Mouse (Mus musculus) hindbrain, embryonic 11.5 days (tissue): ENCODE data around the gene Chmp5. TPM values are rescaled to one million over a fixed set of nuclear protein-coding genes. Genes with fewer than 3 reads are reported as not detected.

Experiments used
- ATAC-seq: fragments of 200-750 bp; cut with Nextera tagmentation; 2 replicates; pipeline ENCODE4 v1.8.0; 2017; ENCODE audit warnings: mild to moderate bottlenecking, moderate TSS enrichment, moderate library complexity; ENCODE audit not compliant: low FRiP score
- DNase-seq: peaks from one replicate; pipeline ENCODE4 v3.0.0-alpha.2; 2015; ENCODE audit warnings: low spot score
- H3K27ac ChIP-seq: fragments of 300-500 bp; sonication (generic); 2 replicates; pipeline ENCODE4 v1.5.1; 2014; ENCODE audit warnings: mild to moderate bottlenecking, low read depth, low read length
- H3K27me3 ChIP-seq: fragments of 300-500 bp; sonication (generic); 2 replicates; pipeline ENCODE4 v1.6.1; 2014; ENCODE audit warnings: mild to moderate bottlenecking, low read length, moderate library complexity, mixed read lengths; ENCODE audit not compliant: control insufficient read depth, insufficient read depth
- H3K36me3 ChIP-seq: fragments of 300-500 bp; sonication (generic); 2 replicates; pipeline ENCODE4 v1.6.1; 2014; ENCODE audit warnings: mild to moderate bottlenecking, low read length, moderate library complexity, mixed read lengths; ENCODE audit not compliant: control insufficient read depth, insufficient read depth
- H3K4me1 ChIP-seq: fragments of 300-500 bp; sonication (generic); replicated peaks from 2 replicates; pipeline ENCODE4 v1.6.1; 2014; ENCODE audit warnings: low read length, mixed read lengths; ENCODE audit not compliant: control insufficient read depth, insufficient read depth
- H3K4me2 ChIP-seq: fragments of 300-500 bp; sonication (generic); replicated peaks from 2 replicates; pipeline ENCODE4 v1.6.1; 2014; ENCODE audit warnings: mild to moderate bottlenecking, low read depth, low read length
- H3K4me3 ChIP-seq: fragments of 300-500 bp; sonication (generic); 2 replicates; pipeline ENCODE4 v1.5.1; 2014; ENCODE audit warnings: low read depth, low read length
- H3K9ac ChIP-seq: fragments of 300-500 bp; sonication (generic); 2 replicates; pipeline ENCODE4 v1.6.1; 2014; ENCODE audit warnings: low read depth, low read length
- H3K9me3 ChIP-seq: fragments of 300-500 bp; sonication (generic); 2 replicates; pipeline ENCODE4 v1.6.1; 2016; ENCODE audit warnings: low read length; ENCODE audit not compliant: control insufficient read depth
- WGBS: fragments of 180-500 bp; shearing (Covaris S2); extraction: QIAGEN DNeasy Blood & Tissue Kit; methylation state at CpG from one replicate; pipeline ENCODE4 v1.1.7; 2014; 5-methylcytosine and 5-hydroxymethylcytosine counted together
- polyA plus RNA-seq: library from polyadenylated mRNA; unstranded; fragments of >200 nt; fragmentation: Nextera tagmentation; extraction: Ambion mirVana; gene quantifications from 2 replicates; pipeline ENCODE4 v1.2.1, GENCODE M21; 2014

The Chmp5 gene
- polyA plus RNA-seq, 1 experiment from 2014 or later: 178 TPM

DNA sequence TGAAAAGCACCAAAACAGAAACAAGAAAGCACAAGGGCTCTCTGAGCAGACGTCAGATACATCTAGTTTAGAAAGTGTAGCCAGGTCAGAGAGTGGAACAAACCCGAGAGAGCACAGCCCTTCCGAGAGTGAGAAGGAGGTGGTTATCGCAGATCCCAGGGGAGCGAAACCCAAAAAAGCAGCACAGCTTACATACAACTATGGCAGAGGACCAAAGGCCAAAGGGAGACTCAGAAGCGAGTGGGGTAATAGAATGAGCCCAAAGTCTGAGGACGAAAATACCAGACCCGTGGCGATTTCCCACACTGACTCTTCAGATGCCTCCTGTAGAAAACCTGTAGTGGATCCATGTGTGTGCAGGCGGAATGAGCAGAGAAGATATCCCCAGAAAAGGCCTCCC is 28.4 kb downstream of the Chmp5 start:
- no peak for DNase-seq
- Histone ChIP-seq H3K4me3 (no peak overlapping the region), H3K9ac (no peak overlapping the region), H3K4me2 (no peak overlapping the region), H3K4me1 (no peaks in the 10 kb centered on the region; the same call in 1 of the 2 replicates), H3K9me3 (no peaks in the 10 kb centered on the region), H3K36me3 (no peaks in the 10 kb centered on the region), H3K27ac (no peak overlapping the region), H3K27me3 (no peaks in the 10 kb centered on the region)
- no peak for ATAC-seq
- WGBS: 93% methylated on average over 10 of the region's 10 CpGs

DNA sequence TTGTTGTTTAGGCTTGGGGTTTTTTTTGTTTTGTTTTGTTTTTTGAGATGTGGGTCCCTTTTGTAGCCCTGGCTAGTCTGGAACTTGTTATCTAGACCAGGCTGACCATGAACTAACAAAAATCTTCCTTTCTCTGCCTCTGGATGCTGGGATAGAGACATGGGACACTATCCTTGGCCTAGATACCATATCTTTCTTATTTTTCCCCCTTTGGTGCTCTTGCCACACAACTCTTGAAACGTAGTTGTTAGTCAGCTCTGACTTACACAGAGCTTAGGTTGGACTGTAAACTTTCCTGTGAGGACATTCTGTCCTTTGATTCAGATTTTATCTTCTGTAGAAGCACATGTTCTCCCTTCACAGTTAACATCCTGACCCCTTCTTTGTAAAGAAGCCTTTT is 31.2 kb downstream of the Chmp5 start:
- no peak overlapping the region for H3K4me2 ChIP-seq
- no peaks in the 10 kb centered on the region for H3K36me3 ChIP-seq
- H3K27me3 ChIP-seq: no peaks in the 10 kb centered on the region
- H3K9ac ChIP-seq: no peak overlapping the region
- H3K4me1 ChIP-seq: no peaks in the 10 kb centered on the region
- H3K27ac ChIP-seq: no peak overlapping the region
- no peak overlapping the region for H3K4me3 ChIP-seq
- WGBS: 88% methylated on average over 1 of the region's 1 CpGs
- H3K9me3 ChIP-seq: no peaks in the 10 kb centered on the region
- no peak for ATAC-seq
- DNase-seq: no peak

GRCm38 (mm10) chr4:40982486-40982885 is 34.3 kb downstream of the Chmp5 start:
- no peak overlapping the region for H3K9ac ChIP-seq
- DNase-seq (no peak), ATAC-seq (no peak)
- H3K4me3 ChIP-seq: no peak overlapping the region
- no peaks in the 10 kb centered on the region for H3K27me3 ChIP-seq
- no peaks in the 10 kb centered on the region for H3K9me3 ChIP-seq
- no peaks in the 10 kb centered on the region for H3K36me3 ChIP-seq
- 81% methylated on average over 3 of the region's 3 CpGs for WGBS
- no peak overlapping the region for H3K27ac ChIP-seq
- no peaks in the 10 kb centered on the region for H3K4me1 ChIP-seq
- no peak overlapping the region for H3K4me2 ChIP-seq

GRCm38 (mm10) chr4:40983686-40984085 is 35.5 kb downstream of the Chmp5 start:
- DNase-seq (no peak), ATAC-seq (no peak)
- H3K9ac ChIP-seq: no peak overlapping the region
- no peaks in the 10 kb centered on the region for H3K9me3 ChIP-seq
- no peak overlapping the region for H3K27ac ChIP-seq
- H3K4me2 ChIP-seq: no peak overlapping the region
- no peaks in the 10 kb centered on the region for H3K36me3 ChIP-seq
- H3K4me1 ChIP-seq: no peaks in the 10 kb centered on the region
- no peaks in the 10 kb centered on the region for H3K27me3 ChIP-seq
- H3K4me3 ChIP-seq: no peak overlapping the region
- 87% methylated on average over 1 of the region's 1 CpGs for WGBS

DNA sequence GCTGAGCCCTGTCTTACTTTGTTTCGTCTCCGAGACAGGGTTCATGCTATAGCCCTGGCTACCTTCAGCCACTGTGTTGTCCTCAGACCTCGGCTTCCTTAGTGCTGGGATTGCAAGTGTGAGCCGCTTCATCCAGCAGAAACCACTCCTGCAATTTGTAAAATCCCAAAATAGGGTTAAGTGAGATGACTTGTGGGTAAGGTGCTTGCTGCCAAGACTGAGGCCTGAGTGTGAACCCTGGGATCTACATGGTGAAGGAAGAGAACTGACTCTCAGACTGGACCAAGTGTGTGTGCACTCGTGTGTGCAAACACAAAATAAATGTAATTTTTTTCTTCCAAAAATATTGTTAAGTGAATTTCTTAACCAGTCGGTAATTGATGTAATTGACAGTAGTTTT is 41.4 kb downstream of the Chmp5 start:
- ATAC-seq: no peak
- no peak overlapping the region for H3K4me3 ChIP-seq
- no peak overlapping the region for H3K4me2 ChIP-seq
- no peaks in the 10 kb centered on the region for H3K27me3 ChIP-seq
- no peaks in the 10 kb centered on the region for H3K9me3 ChIP-seq
- H3K4me1 ChIP-seq: no peaks in the 10 kb centered on the region
- no peak overlapping the region for H3K9ac ChIP-seq
- H3K27ac ChIP-seq: no peak overlapping the region
- no peak for DNase-seq
- WGBS: 87% methylated on average over 6 of the region's 6 CpGs
- no peaks in the 10 kb centered on the region for H3K36me3 ChIP-seq

DNA sequence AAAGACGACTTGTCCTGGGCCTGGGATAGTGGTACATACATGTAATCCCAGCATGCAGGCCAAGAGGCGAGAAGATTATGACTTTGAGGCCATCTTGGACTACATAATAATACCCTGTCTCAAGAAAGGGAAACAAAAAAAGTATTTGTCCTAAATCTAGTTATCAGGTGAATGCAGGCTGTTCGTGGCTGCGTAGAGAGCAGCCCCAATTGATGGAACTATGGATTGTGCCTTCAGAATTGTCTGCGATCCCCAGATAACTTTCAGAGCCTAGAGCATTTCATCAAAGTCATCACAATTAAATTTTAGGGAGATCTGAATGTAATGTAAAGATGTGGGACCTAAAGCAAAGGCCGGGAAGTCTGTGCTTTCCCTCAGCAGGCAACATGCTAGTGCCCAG is 48.1 kb downstream of the Chmp5 start:
- DNase-seq (no peak), ATAC-seq (no peak)
- WGBS: 93% methylated on average over 6 of the region's 6 CpGs
- Histone ChIP-seq H3K4me3 (no peak overlapping the region), H3K9ac (no peak overlapping the region), H3K27me3 (no peaks in the 10 kb centered on the region), H3K4me1 (no peaks in the 10 kb centered on the region), H3K36me3 (peaks cover 13% of the 10 kb centered on the region; the same call in 1 of the 2 replicates), H3K4me2 (no peak overlapping the region), H3K9me3 (no peaks in the 10 kb centered on the region), H3K27ac (no peak overlapping the region)

GRCm38 (mm10) chr4:40997916-40998315 is 49.7 kb downstream of the Chmp5 start:
- H3K9me3 ChIP-seq: no peaks in the 10 kb centered on the region
- no peak overlapping the region for H3K9ac ChIP-seq
- H3K4me3 ChIP-seq: no peak overlapping the region
- peaks cover 13% of the 10 kb centered on the region; the same call in 1 of the 2 replicates for H3K36me3 ChIP-seq
- no peak overlapping the region for H3K27ac ChIP-seq
- ATAC-seq: no peak
- no peak for DNase-seq
- no peaks in the 10 kb centered on the region for H3K4me1 ChIP-seq
- H3K27me3 ChIP-seq: no peaks in the 10 kb centered on the region
- WGBS: 96% methylated on average over 4 of the region's 4 CpGs
- no peak overlapping the region for H3K4me2 ChIP-seq

DNA sequence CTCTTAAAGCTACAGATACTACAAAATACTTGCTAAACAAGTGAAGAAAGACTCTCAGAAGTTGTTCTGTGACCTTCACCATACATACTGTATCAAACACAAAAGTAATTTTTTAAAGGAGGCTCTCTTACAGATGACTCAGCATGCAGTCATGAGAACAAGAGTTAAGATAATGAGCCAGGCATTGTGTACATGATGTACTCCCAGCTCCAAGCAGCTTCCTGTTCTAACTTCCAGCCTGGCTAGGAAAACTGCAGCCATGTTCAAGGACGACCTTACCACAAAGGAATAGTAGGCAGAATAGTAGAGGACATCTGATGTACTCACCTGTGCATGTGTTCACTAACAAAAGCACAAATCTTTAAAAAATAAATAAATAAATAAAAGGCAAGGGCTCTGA is 52.1 kb downstream of the Chmp5 start:
- 89% methylated on average over 1 of the region's 1 CpGs for WGBS
- H3K4me2 ChIP-seq: no peak overlapping the region

GRCm38 (mm10) chr4:41000842-41001639 is 52.8 kb downstream of the Chmp5 start:
- Histone ChIP-seq H3K9me3 (no peaks in the 10 kb centered on the region), H3K36me3 (peaks cover 17% of the 10 kb centered on the region), H3K4me2 (no peak overlapping the region), H3K4me3 (no peak overlapping the region), H3K27ac (no peak overlapping the region), H3K9ac (no peak overlapping the region), H3K27me3 (no peaks in the 10 kb centered on the region), H3K4me1 (no peaks in the 10 kb centered on the region)
- DNase-seq: peak; percentile 14
- no peak for ATAC-seq
- 92% methylated on average over 9 of the region's 9 CpGs for WGBS

More for the DNA sequence above, 52.1 kb downstream of the Chmp5 start:
- Histone ChIP-seq H3K4me1 (no peaks in the 10 kb centered on the region), H3K9ac (no peak overlapping the region), H3K27me3 (no peaks in the 10 kb centered on the region), H3K36me3 (peaks cover 17% of the 10 kb centered on the region), H3K4me3 (no peak overlapping the region), H3K27ac (no peak overlapping the region), H3K9me3 (no peaks in the 10 kb centered on the region)
- no peak for ATAC-seq
- no peak for DNase-seq
